Mouse (Mus musculus) heart, postnatal 0 days (tissue): ENCODE measurements around the gene Zdhhc12.

Source experiments
- CTCF ChIP-seq: IDR thresholded peaks from 2 replicates; pipeline ENCODE4 v1.5.1; 2016; ENCODE audit warnings: antibody characterized with exemption, control low read depth, low read depth
- EP300 ChIP-seq: IDR thresholded peaks from 2 replicates; pipeline ENCODE4 v1.6.1; 2016; ENCODE audit warnings: antibody characterized with exemption, low read depth

GRCm38 (mm10) chr2:30091521-30091920 lies 1.9 kb downstream of the Zdhhc12 start:
- no peak for TF ChIP-seq CTCF
- TF ChIP-seq EP300: no peak
